Mouse (Mus musculus) hindbrain, embryonic 11.5 days (tissue): ENCODE measurements around the gene Map10. TPM values are rescaled to one million over a fixed set of nuclear protein-coding genes. Genes with fewer than 3 reads are reported as not detected.
A peak's percentile ranks its signal among the peaks of the same experiment; 100 is the strongest.

Experiments used
- ATAC-seq: fragments of 200-750 bp; cut with Nextera tagmentation; 2 replicates; pipeline ENCODE4 v1.8.0; 2017; ENCODE audit warnings: mild to moderate bottlenecking, moderate TSS enrichment, moderate library complexity; ENCODE audit not compliant: low FRiP score
- DNase-seq: peaks from one replicate; pipeline ENCODE4 v3.0.0-alpha.2; 2015; ENCODE audit warnings: low spot score
- H3K27ac ChIP-seq: fragments of 300-500 bp; sonication (generic); 2 replicates; pipeline ENCODE4 v1.5.1; 2014; ENCODE audit warnings: mild to moderate bottlenecking, low read depth, low read length
- H3K27me3 ChIP-seq: fragments of 300-500 bp; sonication (generic); 2 replicates; pipeline ENCODE4 v1.6.1; 2014; ENCODE audit warnings: mild to moderate bottlenecking, low read length, moderate library complexity, mixed read lengths; ENCODE audit not compliant: control insufficient read depth, insufficient read depth
- H3K36me3 ChIP-seq: fragments of 300-500 bp; sonication (generic); 2 replicates; pipeline ENCODE4 v1.6.1; 2014; ENCODE audit warnings: mild to moderate bottlenecking, low read length, moderate library complexity, mixed read lengths; ENCODE audit not compliant: control insufficient read depth, insufficient read depth
- H3K4me1 ChIP-seq: fragments of 300-500 bp; sonication (generic); replicated peaks from 2 replicates; pipeline ENCODE4 v1.6.1; 2014; ENCODE audit warnings: low read length, mixed read lengths; ENCODE audit not compliant: control insufficient read depth, insufficient read depth
- H3K4me2 ChIP-seq: fragments of 300-500 bp; sonication (generic); replicated peaks from 2 replicates; pipeline ENCODE4 v1.6.1; 2014; ENCODE audit warnings: mild to moderate bottlenecking, low read depth, low read length
- H3K4me3 ChIP-seq: fragments of 300-500 bp; sonication (generic); 2 replicates; pipeline ENCODE4 v1.5.1; 2014; ENCODE audit warnings: low read depth, low read length
- H3K9ac ChIP-seq: fragments of 300-500 bp; sonication (generic); 2 replicates; pipeline ENCODE4 v1.6.1; 2014; ENCODE audit warnings: low read depth, low read length
- H3K9me3 ChIP-seq: fragments of 300-500 bp; sonication (generic); 2 replicates; pipeline ENCODE4 v1.6.1; 2016; ENCODE audit warnings: low read length; ENCODE audit not compliant: control insufficient read depth
- WGBS: fragments of 180-500 bp; shearing (Covaris S2); extraction: QIAGEN DNeasy Blood & Tissue Kit; methylation state at CpG from one replicate; pipeline ENCODE4 v1.1.7; 2014; 5-methylcytosine and 5-hydroxymethylcytosine counted together
- polyA plus RNA-seq: library from polyadenylated mRNA; unstranded; fragments of >200 nt; fragmentation: Nextera tagmentation; extraction: Ambion mirVana; gene quantifications from 2 replicates; pipeline ENCODE4 v1.2.1, GENCODE M21; 2014

The Map10 gene
- polyA plus RNA-seq, 1 experiment from 2014 or later: 7.7 TPM

DNA sequence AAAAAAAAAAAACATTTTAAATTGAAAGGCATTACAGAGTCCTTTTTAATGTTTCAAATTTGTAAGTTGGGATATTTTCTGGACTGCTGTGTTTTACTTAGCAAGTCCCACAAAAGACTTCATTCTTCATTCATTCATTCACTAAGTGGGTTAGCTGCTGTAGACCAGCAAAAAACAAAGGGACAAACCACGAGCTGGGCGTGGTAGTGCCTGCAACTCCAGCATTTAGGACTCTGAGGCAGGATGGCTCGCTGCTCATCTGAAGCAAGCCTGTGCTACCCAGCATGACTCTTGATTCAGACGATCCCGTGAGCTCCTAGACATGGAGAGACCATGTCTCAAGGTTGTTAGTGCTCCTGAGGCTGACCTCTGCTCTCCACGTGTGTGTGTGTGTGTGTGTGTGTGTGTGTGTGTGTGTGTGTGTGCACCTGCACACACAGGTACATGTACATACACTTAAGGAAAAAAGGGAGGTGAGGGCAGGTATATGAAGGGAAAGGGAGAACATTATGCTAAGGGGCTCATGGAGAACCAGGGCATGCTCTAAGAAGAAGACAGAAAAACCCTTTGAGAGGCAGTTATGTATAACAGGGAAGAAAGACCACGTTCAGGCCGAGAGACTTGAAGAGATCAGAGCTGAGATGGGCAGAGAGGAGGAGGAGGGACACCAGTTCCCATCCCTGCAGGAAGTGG is 4.3 kb upstream of the Map10 start:
- no peaks in the 10 kb centered on the region; the same call in 1 of the 2 replicates for H3K27me3 ChIP-seq
- 0 out of 2 replicates have a peak, but pooled peaks cover 3% of the 10 kb centered on the region for H3K4me1 ChIP-seq
- H3K36me3 ChIP-seq: no peaks in the 10 kb centered on the region
- H3K4me2 ChIP-seq: no peak overlapping the region
- DNase-seq (no peak), ATAC-seq (no peak)
- H3K9me3 ChIP-seq: no peaks in the 10 kb centered on the region
- no peak overlapping the region for H3K9ac ChIP-seq
- H3K27ac ChIP-seq: no peak overlapping the region
- H3K4me3 ChIP-seq: no peak overlapping the region
- WGBS: 49% methylated on average over 8 of the region's 8 CpGs

DNA sequence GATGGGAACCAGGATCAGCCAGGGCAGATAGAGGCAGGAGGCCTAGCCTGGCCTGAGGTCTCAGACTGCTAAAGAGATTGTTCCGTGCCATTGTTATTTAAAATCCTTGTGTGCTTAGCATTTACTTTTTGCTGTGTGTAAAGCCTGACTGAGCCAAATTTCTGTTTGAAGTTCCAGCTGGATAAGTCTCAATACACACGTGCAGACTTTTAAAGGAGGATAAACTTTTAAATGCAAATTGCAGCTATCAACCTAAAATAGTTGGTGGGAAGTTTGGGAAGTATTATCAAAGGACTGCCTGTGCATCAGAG is 3.8 kb upstream of the Map10 start:
- Histone ChIP-seq H3K36me3 (no peaks in the 10 kb centered on the region), H3K4me2 (no peak overlapping the region), H3K4me3 (no peak overlapping the region), H3K9me3 (peaks cover 4% of the 10 kb centered on the region; the same call in 1 of the 2 replicates), H3K27ac (no peak overlapping the region), H3K4me1 (0 out of 2 replicates have a peak, but pooled peaks cover 3% of the 10 kb centered on the region), H3K9ac (no peak overlapping the region), H3K27me3 (no peaks in the 10 kb centered on the region; the same call in 1 of the 2 replicates)
- no peak for ATAC-seq
- no peak for DNase-seq
- 24% methylated on average over 2 of the region's 2 CpGs for WGBS

DNA sequence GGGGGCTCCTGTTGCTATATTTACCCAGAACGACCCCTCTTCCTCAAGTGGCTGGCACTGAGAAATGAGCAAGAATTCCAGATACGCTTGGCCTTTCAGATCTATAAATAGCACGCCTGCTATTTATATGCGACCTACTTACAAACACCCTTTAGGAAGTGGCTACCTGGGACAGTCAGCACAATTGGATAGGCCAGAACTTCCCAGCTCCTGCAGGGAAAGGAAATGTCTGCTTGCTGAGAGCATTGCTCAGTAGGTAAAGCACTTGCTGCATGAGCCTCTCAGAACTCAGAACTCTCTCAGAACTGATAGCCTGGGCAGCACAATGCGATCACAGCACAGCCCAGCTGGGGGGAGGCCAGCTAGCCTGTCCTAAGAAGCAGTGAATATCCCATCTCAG is 3.4 kb upstream of the Map10 start:
- no peak for DNase-seq
- H3K9ac ChIP-seq: no peak overlapping the region
- H3K4me2 ChIP-seq: no peak overlapping the region
- H3K4me1 ChIP-seq: 0 out of 2 replicates have a peak, but pooled peaks cover 3% of the 10 kb centered on the region
- no peaks in the 10 kb centered on the region; the same call in 1 of the 2 replicates for H3K27me3 ChIP-seq
- H3K27ac ChIP-seq: no peak overlapping the region
- H3K4me3 ChIP-seq: no peak overlapping the region
- no peak for ATAC-seq
- no peaks in the 10 kb centered on the region for H3K36me3 ChIP-seq
- peaks cover 8% of the 10 kb centered on the region for H3K9me3 ChIP-seq
- WGBS: 46% methylated on average over 5 of the region's 5 CpGs

DNA sequence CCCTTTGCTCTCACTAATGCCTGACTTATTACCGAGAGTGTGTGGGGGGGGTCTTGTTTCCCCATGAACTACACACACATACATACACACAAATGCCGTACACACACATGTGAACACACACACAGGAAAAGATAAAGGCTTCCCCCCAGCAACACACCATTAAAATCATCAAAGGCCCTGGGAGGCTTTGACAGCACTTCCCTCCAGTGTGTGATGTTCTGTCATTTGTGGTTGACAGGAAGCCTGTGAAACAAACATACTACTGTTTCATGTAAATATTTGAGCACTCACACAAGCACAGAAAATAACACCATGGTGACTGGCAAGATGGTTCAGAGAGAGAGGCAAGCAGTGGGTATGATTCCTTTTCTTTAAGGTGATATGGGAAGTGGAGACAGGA is 2.4 kb upstream of the Map10 start:
- Histone ChIP-seq H3K27ac (no peak overlapping the region), H3K9ac (no peak overlapping the region), H3K4me1 (0 out of 2 replicates have a peak, but pooled peaks cover 3% of the 10 kb centered on the region), H3K9me3 (peaks cover 18% of the 10 kb centered on the region), H3K4me2 (no peak overlapping the region), H3K27me3 (no peaks in the 10 kb centered on the region; the same call in 1 of the 2 replicates), H3K4me3 (no peak overlapping the region), H3K36me3 (no peaks in the 10 kb centered on the region)
- DNase-seq (no peak), ATAC-seq (no peak)
- 85% methylated on average over 2 of the region's 2 CpGs for WGBS

DNA sequence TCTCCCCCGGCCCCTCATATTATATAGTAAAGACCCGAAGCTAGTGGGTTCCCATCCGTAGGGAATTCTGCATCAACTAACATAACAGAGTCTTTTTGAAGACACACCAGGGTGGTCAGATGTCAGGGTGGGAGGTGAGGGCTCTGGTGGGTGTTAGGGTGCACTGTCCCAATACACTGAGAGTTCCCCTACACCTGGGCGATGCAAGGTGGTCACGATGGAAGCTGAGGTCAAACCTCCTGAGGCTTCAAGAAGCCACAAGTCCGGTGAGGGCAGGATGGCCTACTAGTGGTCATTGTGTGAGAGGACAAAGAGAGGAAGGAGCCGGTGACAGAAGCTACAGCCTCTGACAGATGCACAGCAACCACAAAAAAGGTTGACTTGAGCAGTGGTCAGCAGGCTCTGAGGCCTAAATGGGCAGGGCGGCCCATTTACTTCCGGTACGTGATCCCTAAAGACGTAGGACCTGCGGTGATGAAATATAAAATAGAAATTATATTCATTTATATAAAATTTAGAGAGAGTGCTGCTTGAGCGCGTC is 389 bp upstream of the Map10 start:
- H3K4me2 ChIP-seq: peak overlapping the region; percentile 91
- H3K4me3 ChIP-seq: peak overlapping the region; percentile 59
- H3K4me1 ChIP-seq: 0 out of 2 replicates have a peak, but pooled peaks cover 3% of the 10 kb centered on the region
- ATAC-seq: peak; percentile 46
- no peaks in the 10 kb centered on the region for H3K36me3 ChIP-seq
- peaks cover 18% of the 10 kb centered on the region for H3K9me3 ChIP-seq
- no peak overlapping the region for H3K9ac ChIP-seq
- H3K27me3 ChIP-seq: no peaks in the 10 kb centered on the region; the same call in 1 of the 2 replicates
- H3K27ac ChIP-seq: no peak overlapping the region
- DNase-seq: no peak
- 80% methylated on average over 14 of the region's 14 CpGs for whole genome bisulfite sequencing

DNA sequence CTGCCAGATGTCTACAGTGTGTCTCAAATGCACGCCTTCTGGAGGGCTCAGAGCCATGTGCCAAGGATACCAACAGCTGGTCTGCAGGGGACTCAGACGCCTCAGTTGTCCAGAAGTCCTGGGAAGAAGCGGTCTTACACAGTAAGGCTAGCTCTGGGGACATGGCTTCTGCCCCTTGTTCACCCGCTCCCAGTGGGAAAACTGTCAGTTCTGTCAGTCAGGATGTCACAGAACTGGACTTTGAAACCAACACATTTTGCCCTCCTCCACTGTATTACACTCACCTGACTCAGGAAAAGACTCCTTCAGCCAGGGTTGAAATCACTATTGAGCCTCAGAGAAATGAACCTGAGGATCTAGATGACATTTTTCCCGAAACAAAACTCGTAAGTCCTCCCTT is 802 bp downstream of the Map10 start:
- peak overlapping the region; percentile 91 for H3K4me2 ChIP-seq

DNA sequence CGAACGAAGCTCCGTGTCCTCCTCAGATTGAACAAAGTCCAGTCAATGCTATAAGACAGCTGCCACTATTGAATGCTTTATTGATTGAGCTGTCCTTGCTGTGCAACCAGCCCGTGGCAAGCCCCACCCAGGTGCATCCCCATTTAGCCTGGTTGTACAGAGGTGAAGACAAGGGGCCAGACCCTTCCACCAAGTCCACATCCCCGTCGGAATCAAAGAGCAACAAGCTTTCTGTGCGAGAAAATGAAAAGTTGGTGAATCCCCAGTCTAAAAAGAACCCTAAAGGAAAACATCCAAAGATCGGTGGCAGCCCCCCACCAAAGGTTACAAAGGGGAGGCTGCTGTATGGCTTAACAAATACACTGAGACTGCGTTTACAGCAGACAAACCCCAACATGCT is 1.3 kb downstream of the Map10 start:
- DNase-seq (no peak), ATAC-seq (no peak)
- Histone ChIP-seq H3K4me1 (0 out of 2 replicates have a peak, but pooled peaks cover 3% of the 10 kb centered on the region), H3K9me3 (peaks cover 18% of the 10 kb centered on the region), H3K4me2 (no peak overlapping the region), H3K27ac (no peak overlapping the region), H3K4me3 (no peak overlapping the region), H3K9ac (no peak overlapping the region), H3K27me3 (no peaks in the 10 kb centered on the region; the same call in 1 of the 2 replicates), H3K36me3 (no peaks in the 10 kb centered on the region)
- 98% methylated on average over 9 of the region's 9 CpGs for WGBS

More for the DNA sequence above, 802 bp downstream of the Map10 start:
- H3K27ac ChIP-seq: no peak overlapping the region
- 91% methylated on average over 6 of the region's 6 CpGs for WGBS
- H3K4me3 ChIP-seq: peak overlapping the region; percentile 59
- no peaks in the 10 kb centered on the region; the same call in 1 of the 2 replicates for H3K27me3 ChIP-seq
- ATAC-seq (no peak), DNase-seq (no peak)
- 0 out of 2 replicates have a peak, but pooled peaks cover 3% of the 10 kb centered on the region for H3K4me1 ChIP-seq
- H3K9ac ChIP-seq: peak overlapping the region; percentile 84; the same call in 1 of the 2 replicates
- H3K36me3 ChIP-seq: no peaks in the 10 kb centered on the region
- peaks cover 18% of the 10 kb centered on the region for H3K9me3 ChIP-seq

DNA sequence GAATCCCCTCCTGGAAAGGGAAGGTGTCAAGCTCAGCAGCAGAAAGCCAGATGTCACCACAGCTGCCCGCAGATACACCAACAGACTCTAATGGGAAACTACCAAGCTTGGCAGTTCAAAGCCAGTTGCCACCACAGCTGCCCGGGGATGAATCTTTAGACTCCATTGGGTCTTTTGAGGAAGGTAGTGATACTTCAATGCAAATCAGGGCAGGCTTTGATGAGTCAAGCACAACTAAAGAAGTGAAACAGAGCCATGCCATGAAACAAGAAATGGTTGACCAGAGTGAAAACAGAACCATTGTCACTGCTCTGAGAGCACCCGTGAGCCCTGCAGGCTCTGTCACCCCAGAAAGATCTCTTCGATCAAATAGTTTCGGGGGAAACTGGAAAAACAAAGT is 1.8 kb downstream of the Map10 start:
- 0 out of 2 replicates have a peak, but pooled peaks cover 3% of the 10 kb centered on the region for H3K4me1 ChIP-seq
- no peak overlapping the region for H3K4me2 ChIP-seq
- peaks cover 18% of the 10 kb centered on the region for H3K9me3 ChIP-seq
- no peaks in the 10 kb centered on the region for H3K27me3 ChIP-seq
- 95% methylated on average over 5 of the region's 5 CpGs for WGBS
- H3K36me3 ChIP-seq: no peaks in the 10 kb centered on the region
- no peak overlapping the region for H3K27ac ChIP-seq
- no peak overlapping the region for H3K9ac ChIP-seq
- H3K4me3 ChIP-seq: no peak overlapping the region
- no peak for DNase-seq
- ATAC-seq: no peak

DNA sequence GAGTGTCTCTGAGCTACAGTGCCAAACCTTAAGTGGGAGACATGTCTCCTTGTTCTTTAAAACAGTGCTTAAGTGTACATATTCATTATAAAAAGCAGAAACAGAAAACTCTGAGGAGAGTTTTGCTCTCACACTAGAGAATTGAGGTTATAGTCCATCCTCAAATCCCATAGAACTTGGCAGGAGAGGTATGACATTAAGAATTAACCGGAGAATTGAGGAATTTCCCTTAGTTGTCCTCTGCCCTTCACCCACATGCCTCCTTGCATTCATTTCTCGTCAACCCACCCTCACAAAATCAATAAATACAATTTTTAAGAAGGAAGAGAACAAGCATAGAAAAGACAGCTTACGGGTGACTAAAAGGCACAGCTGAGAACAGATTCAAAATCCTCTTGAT is 6.2 kb downstream of the Map10 start:
- Histone ChIP-seq H3K9me3 (peaks cover 15% of the 10 kb centered on the region), H3K4me1 (no peaks in the 10 kb centered on the region; the same call in 1 of the 2 replicates), H3K27me3 (no peaks in the 10 kb centered on the region), H3K4me2 (no peak overlapping the region), H3K4me3 (no peak overlapping the region), H3K9ac (no peak overlapping the region), H3K27ac (no peak overlapping the region), H3K36me3 (no peaks in the 10 kb centered on the region)
- ATAC-seq: no peak
- DNase-seq: no peak
- WGBS: 79% methylated on average over 3 of the region's 3 CpGs
